Mouse (Mus musculus): Measurements from ENCODE around the gene Neurod1. TPM values are rescaled to one million over a fixed set of nuclear protein-coding genes. Genes with fewer than 3 reads are reported as not detected.

Gene Neurod1
- polyA plus RNA-seq, 1 experiment from 2014 or later, result 4.7 TPM

Other genes starting within 250 kb of the Neurod1 start
- 11.1 and 14.7 TPM in 2 replicates for gene Itga4, start 201.3 kb downstream of the Neurod1 start, polyA plus RNA-seq (2015; fragmentation: Nextera tagmentation; extraction: Ambion mirVana)
- 3.3 and 4.0 TPM in 2 replicates for gene Cerkl, start within 50 bp of the Neurod1 start, polyA plus RNA-seq (2015; fragmentation: Nextera tagmentation; extraction: Ambion mirVana)
- 15.3 and 16.1 TPM in 2 replicates for gene Itprid2, start 178.6 kb upstream of the Neurod1 start, polyA plus RNA-seq (2015; fragmentation: Nextera tagmentation; extraction: Ambion mirVana)

Data from embryonic facial prominence, embryonic 15.5 days (tissue).